Mouse (Mus musculus) kidney, adult 9 months (tissue): ENCODE measurements around the gene Sdf4.

Source experiments
- DNase-seq: peaks from one replicate; pipeline ENCODE4 v3.0.0; 2022

Gene Sdf4

GRCm38 (mm10) chr4:156008369-156008768, 15.7 kb downstream of the Sdf4 start:
- DNase-seq: no peak

GRCm38 (mm10) chr4:156013637-156014036, 21.0 kb downstream of the Sdf4 start, which contains the start of gene Tnfrsf4:
Gene Tnfrsf4 (plus strand): TSS chr4:156013843.
- DNase-seq: no peak

GRCm38 (mm10) chr4:156014436-156014835, 21.8 kb downstream of the Sdf4 start:
- DNase-seq: no peak

- no peak for DNase-seq
These were observed 27.1 kb downstream of the Sdf4 start for GRCm38 (mm10) chr4:156019771-156020170.

GRCm38 (mm10) chr4:156021381-156021780, 28.7 kb downstream of the Sdf4 start:
- DNase-seq: no peak

- DNase-seq: no peak
These were observed 29.3 kb downstream of the Sdf4 start for GRCm38 (mm10) chr4:156021942-156022419.

- DNase-seq: no peak
These were observed 30.8 kb downstream of the Sdf4 start for GRCm38 (mm10) chr4:156023520-156023919.

- no peak for DNase-seq
These were observed 31.5 kb downstream of the Sdf4 start for GRCm38 (mm10) chr4:156024184-156024583.

GRCm38 (mm10) chr4:156026013-156026412, 33.3 kb downstream of the Sdf4 start, which contains the start of gene Tnfrsf18:
Gene Tnfrsf18 (plus strand): TSS chr4:156026164.
- DNase-seq: peak; percentile 35

GRCm38 (mm10) chr4:156028580-156028979, 35.9 kb downstream of the Sdf4 start:
- no peak for DNase-seq

GRCm38 (mm10) chr4:156030651-156031118, 38.0 kb downstream of the Sdf4 start:
- no peak for DNase-seq

- no peak for DNase-seq
These were observed 38.6 kb downstream of the Sdf4 start for GRCm38 (mm10) chr4:156031255-156031592.

- DNase-seq: peak; percentile 80
These were observed 39.1 kb downstream of the Sdf4 start for GRCm38 (mm10) chr4:156031593-156032391.

- peak; percentile 35 for DNase-seq
These were observed 40.2 kb downstream of the Sdf4 start for GRCm38 (mm10) chr4:156032856-156033255.

GRCm38 (mm10) chr4:156033476-156034119, 40.9 kb downstream of the Sdf4 start:
- DNase-seq: peak; percentile 64

GRCm38 (mm10) chr4:156034301-156034700, 41.6 kb downstream of the Sdf4 start:
- DNase-seq: no peak

GRCm38 (mm10) chr4:156034901-156035300, 42.2 kb downstream of the Sdf4 start:
- no peak for DNase-seq

GRCm38 (mm10) chr4:156044754-156045153, 52.1 kb downstream of the Sdf4 start:
- no peak for DNase-seq

GRCm38 (mm10) chr4:156049779-156050178, 57.1 kb downstream of the Sdf4 start:
- no peak for DNase-seq

- DNase-seq: no peak
These were observed 57.8 kb downstream of the Sdf4 start for GRCm38 (mm10) chr4:156050391-156050980.

- no peak for DNase-seq
These were observed 60.4 kb downstream of the Sdf4 start for GRCm38 (mm10) chr4:156053113-156053512.

GRCm38 (mm10) chr4:156054130-156054529, 61.5 kb downstream of the Sdf4 start:
- DNase-seq: peak; percentile 36

GRCm38 (mm10) chr4:156054606-156055005, 61.9 kb downstream of the Sdf4 start:
- DNase-seq: peak; percentile 86

- no peak for DNase-seq
These were observed 62.5 kb downstream of the Sdf4 start for GRCm38 (mm10) chr4:156055173-156055572.
